Mouse (Mus musculus) heart, adult 18-20 months (tissue): ENCODE measurements around the gene Ralgapa1. TPM values are rescaled to one million over a fixed set of nuclear protein-coding genes. Genes with fewer than 3 reads are reported as not detected.

Source experiments
- microRNA-seq, 2 experiments: library from miRNA; unstranded; fragments of <30 nt; microRNA quantifications; one replicate each; pipeline ENCODE4 v1.2.0; 2022
- total RNA-seq, 2 experiments: library from RNA; stranded (reverse); gene quantifications; 2 replicates each; pipeline ENCODE4 v1.2.3; 2021

Gene Ralgapa1
- total RNA-seq, 2 experiments from 2014 or later = 51.1 to 60.4 TPM

Small RNA genes within 50 kb of the gene (microRNA-seq; reads per million reads assigned to microRNA genes)
- 1.1 to 3.8 reads per million in 2 experiments for gene Gm23394

Other genes with a start within 250 kb of the Ralgapa1 start
- gene Insm2, start 221.7 kb downstream of the Ralgapa1 start, total RNA-seq = not detected
- gene Brms1l, start 15.2 kb upstream of the Ralgapa1 start, total RNA-seq = 10 to 100 TPM; 21.4 to 22.2 TPM